Mouse (Mus musculus) limb, embryonic 13.5 days (tissue): ENCODE measurements at regions not wholly inside any gene's neighbourhood (a gene's known extent, or its start where the extent isn't known, plus 50 kb on each side); places are given as distances from the start of the nearest gene placed in this dataset.

Source experiments
- ATAC-seq: fragments of 200-750 bp; cut with Nextera tagmentation; 2 replicates; pipeline ENCODE4 v1.8.0; 2017; ENCODE audit warnings: low read depth, moderate number of reproducible peaks, moderate TSS enrichment; ENCODE audit not compliant: low FRiP score
- H3K27ac ChIP-seq: fragments of 300-500 bp; sonication (generic); 2 replicates; pipeline ENCODE4 v1.5.1; 2015; ENCODE audit warnings: inconsistent platforms, mild to moderate bottlenecking, moderate library complexity
- H3K27me3 ChIP-seq: fragments of 300-500 bp; sonication (generic); 2 replicates; pipeline ENCODE4 v1.6.1; 2015; ENCODE audit warnings: mild to moderate bottlenecking, inconsistent platforms
- H3K36me3 ChIP-seq: fragments of 300-500 bp; sonication (generic); 2 replicates; pipeline ENCODE4 v1.6.1; 2015; ENCODE audit warnings: inconsistent platforms, mild to moderate bottlenecking, moderate library complexity
- H3K4me1 ChIP-seq: fragments of 300-500 bp; sonication (generic); 2 replicates; pipeline ENCODE4 v1.6.1; 2015; ENCODE audit warnings: inconsistent platforms
- H3K4me2 ChIP-seq: fragments of 300-500 bp; sonication (generic); replicated peaks from 2 replicates; pipeline ENCODE4 v1.6.1; 2015; ENCODE audit warnings: inconsistent platforms, mild to moderate bottlenecking, moderate library complexity
- H3K4me3 ChIP-seq: fragments of 300-500 bp; sonication (generic); 2 replicates; pipeline ENCODE4 v1.5.1; 2015; ENCODE audit warnings: moderate library complexity, mild to moderate bottlenecking, inconsistent platforms
- H3K9ac ChIP-seq: fragments of 300-500 bp; sonication (generic); 2 replicates; pipeline ENCODE4 v1.6.1; 2015; ENCODE audit warnings: mild to moderate bottlenecking, inconsistent platforms
- H3K9me3 ChIP-seq: fragments of 300-500 bp; sonication (generic); 2 replicates; pipeline ENCODE4 v1.6.1; 2016; ENCODE audit warnings: inconsistent platforms
- WGBS: fragments of 180-500 bp; shearing (Covaris S2); methylation state at CpG from one replicate; pipeline ENCODE4 v1.1.7; 2015; 5-methylcytosine and 5-hydroxymethylcytosine counted together

- Histone ChIP-seq H3K9ac (no peak overlapping the region), H3K9me3 (no peaks in the 10 kb centered on the region), H3K27ac (no peak overlapping the region), H3K36me3 (no peaks in the 10 kb centered on the region), H3K4me2 (no peak overlapping the region), H3K27me3 (0 out of 2 replicates have a peak, but pooled peaks cover 3% of the 10 kb centered on the region), H3K4me1 (0 out of 2 replicates have a peak, but pooled peaks cover 3% of the 10 kb centered on the region), H3K4me3 (no peak overlapping the region)
- peak; percentile 48 for ATAC-seq
- WGBS, result 5% methylated on average over 4 of the region's 4 CpGs
Observed at GRCm38 (mm10) chr6:127379511-127379910, 67.1 kb upstream of the Parp11 start.

GRCm38 (mm10) chr6:127381148-127381888 lies 65.3 kb upstream of the Parp11 start:
- Histone ChIP-seq H3K9me3 (no peaks in the 10 kb centered on the region), H3K4me3 (no peak overlapping the region), H3K27ac (no peak overlapping the region), H3K36me3 (no peaks in the 10 kb centered on the region), H3K27me3 (0 out of 2 replicates have a peak, but pooled peaks cover 3% of the 10 kb centered on the region), H3K4me1 (no peaks in the 10 kb centered on the region), H3K4me2 (no peak overlapping the region), H3K9ac (no peak overlapping the region)
- ATAC-seq, result no peak
- 70% methylated on average over 2 of the region's 2 CpGs for whole genome bisulfite sequencing

- H3K36me3 ChIP-seq, result no peaks in the 10 kb centered on the region
- WGBS, result 90% methylated on average over 15 of the region's 15 CpGs
- no peak overlapping the region for H3K4me3 ChIP-seq
- no peak overlapping the region for H3K27ac ChIP-seq
- no peaks in the 10 kb centered on the region for H3K9me3 ChIP-seq
- H3K4me2 ChIP-seq, result no peak overlapping the region
- H3K4me1 ChIP-seq, result no peaks in the 10 kb centered on the region
- no peak for ATAC-seq
- no peak overlapping the region for H3K9ac ChIP-seq
- no peaks in the 10 kb centered on the region for H3K27me3 ChIP-seq
Observed at GRCm38 (mm10) chr6:127391258-127392011, 55.2 kb upstream of the Parp11 start.

DNA sequence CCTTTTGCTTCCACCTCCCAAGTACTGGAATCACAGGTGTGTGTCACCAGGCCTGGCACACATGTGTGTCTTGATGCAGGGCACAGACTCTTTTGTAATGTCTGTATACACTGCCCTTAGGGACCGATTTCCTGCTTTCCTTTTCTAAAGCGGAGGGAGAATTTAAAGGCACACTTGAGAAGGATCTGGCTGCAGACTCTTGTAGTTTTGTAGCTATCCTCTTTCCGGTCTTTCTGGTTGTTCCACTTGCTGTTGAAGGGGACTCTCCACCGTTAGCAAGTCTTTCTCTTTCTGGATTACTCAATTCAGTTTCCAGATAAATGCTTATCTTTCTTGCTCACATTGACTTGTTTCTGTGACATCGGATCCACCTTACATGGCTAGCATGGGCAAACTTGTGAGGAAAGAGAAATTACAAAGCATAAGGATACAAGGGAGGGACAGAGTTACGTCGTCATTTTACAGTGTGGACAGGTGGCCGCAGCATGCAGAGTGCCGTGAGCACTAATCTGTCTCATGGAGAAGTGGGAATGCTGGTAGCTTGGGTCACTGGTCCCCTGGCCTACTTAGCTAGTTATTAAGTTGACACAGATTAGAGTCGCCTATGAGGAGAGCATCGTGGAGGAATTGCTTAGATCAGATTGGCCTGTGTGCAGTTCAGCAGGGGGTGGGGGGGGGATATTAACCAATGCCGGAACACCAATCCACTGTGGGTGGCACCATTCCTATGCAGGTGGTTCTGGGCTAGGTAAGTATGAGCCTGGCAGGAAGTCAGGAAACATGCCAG lies 54.4 kb upstream of the Parp11 start:
- Histone ChIP-seq H3K36me3 (no peaks in the 10 kb centered on the region), H3K9me3 (no peaks in the 10 kb centered on the region), H3K27ac (no peak overlapping the region), H3K27me3 (no peaks in the 10 kb centered on the region), H3K4me2 (no peak overlapping the region), H3K9ac (no peak overlapping the region), H3K4me1 (no peaks in the 10 kb centered on the region), H3K4me3 (no peak overlapping the region)
- WGBS, result 85% methylated on average over 12 of the region's 12 CpGs
- no peak for ATAC-seq

DNA sequence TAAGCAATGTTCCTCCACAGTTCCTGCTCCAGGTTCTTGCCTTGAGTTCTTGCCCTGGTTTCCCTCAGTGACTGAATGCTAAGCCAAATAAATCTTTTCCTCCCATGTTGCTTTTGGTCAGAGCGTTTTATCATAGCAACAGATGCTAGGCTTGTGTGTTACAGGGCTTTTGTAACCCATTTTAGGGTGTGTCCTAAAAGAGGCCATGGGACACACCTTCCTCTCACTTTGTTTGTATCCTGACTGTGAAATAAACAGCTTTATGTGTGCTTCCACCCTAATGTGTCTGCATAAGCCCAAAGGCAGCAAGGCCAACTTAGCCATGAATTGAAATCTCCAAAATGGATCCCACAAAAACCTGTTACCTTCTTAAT lies 53.9 kb upstream of the Parp11 start:
- no peak overlapping the region for H3K9ac ChIP-seq
- no peak for ATAC-seq
- H3K4me2 ChIP-seq, result no peak overlapping the region
- H3K36me3 ChIP-seq, result no peaks in the 10 kb centered on the region
- no peak overlapping the region for H3K27ac ChIP-seq
- no peaks in the 10 kb centered on the region for H3K9me3 ChIP-seq
- H3K27me3 ChIP-seq, result no peaks in the 10 kb centered on the region
- H3K4me3 ChIP-seq, result no peak overlapping the region
- no peaks in the 10 kb centered on the region for H3K4me1 ChIP-seq
- WGBS, result 76% methylated on average over 1 of the region's 1 CpGs

- no peaks in the 10 kb centered on the region for H3K27me3 ChIP-seq
- H3K27ac ChIP-seq, result no peak overlapping the region
- WGBS, result 21% methylated on average over 9 of the region's 9 CpGs
- no peak overlapping the region for H3K4me2 ChIP-seq
- H3K9ac ChIP-seq, result no peak overlapping the region
- H3K4me1 ChIP-seq, result no peaks in the 10 kb centered on the region
- no peak overlapping the region for H3K4me3 ChIP-seq
- H3K36me3 ChIP-seq, result no peaks in the 10 kb centered on the region
- ATAC-seq, result no peak
- H3K9me3 ChIP-seq, result no peaks in the 10 kb centered on the region
Observed at GRCm38 (mm10) chr6:127393907-127394600, 52.6 kb upstream of the Parp11 start.
